Mouse (Mus musculus) retina, postnatal 1 day (tissue): ENCODE results near the gene Brd2.
"Not testable (repeated sequence)": the region's sequence is repeated elsewhere in the genome, so short reads cannot be mapped to it uniquely, and the experiment has no call there.

Experiments
- DNase-seq: peaks from one replicate; pipeline ENCODE4 v3.0.0-alpha.2; 2012

Brd2 gene

GRCm38 (mm10) chr17:34122188-34122984 lies at the start of gene Brd2:
Gene Brd2, minus strand, starts transcription at chr17:34122634.
- peak; percentile 97 for DNase-seq

DNA sequence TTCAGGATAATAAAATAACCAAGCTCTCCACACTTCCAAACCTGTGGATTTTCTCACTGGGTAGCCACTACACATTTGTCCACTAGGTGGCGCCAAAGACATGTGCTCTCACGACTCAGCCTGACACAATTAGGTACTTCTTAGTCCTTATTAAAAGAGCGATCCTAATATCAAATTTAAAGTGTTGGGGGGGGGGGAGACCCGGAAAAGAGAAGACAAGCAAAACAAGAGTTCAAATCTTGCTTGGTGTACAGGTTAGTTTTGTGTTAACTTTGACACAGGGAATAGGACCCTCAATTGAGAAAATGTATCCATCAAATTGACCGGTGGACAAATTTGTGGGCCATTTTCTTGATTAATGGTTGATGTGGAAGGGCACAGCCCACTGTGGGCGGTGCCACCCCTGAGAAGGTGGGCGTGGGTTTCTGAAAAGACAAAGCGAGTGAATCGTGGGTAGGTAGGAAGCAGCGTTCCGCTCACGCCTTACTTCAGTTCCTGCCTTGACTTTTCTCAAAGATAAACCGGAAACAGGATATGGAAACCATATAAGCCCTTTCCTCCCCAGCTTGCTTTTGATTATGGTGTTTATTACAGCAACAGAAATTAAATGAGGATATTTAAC lies 48.6 kb upstream of the Brd2 start:
- DNase-seq = peak; percentile 80

- no peak for DNase-seq
These were observed 48.0 kb upstream of the Brd2 start for GRCm38 (mm10) chr17:34170487-34170876.

- peak; percentile 65 for DNase-seq
These were observed 46.8 kb upstream of the Brd2 start for GRCm38 (mm10) chr17:34169279-34169678.

GRCm38 (mm10) chr17:34165033-34165730 lies 42.7 kb upstream of the Brd2 start:
- no peak for DNase-seq

GRCm38 (mm10) chr17:34164202-34164895 lies 41.9 kb upstream of the Brd2 start:
- no peak for DNase-seq

GRCm38 (mm10) chr17:34155534-34155933 lies 33.1 kb upstream of the Brd2 start:
- no peak for DNase-seq

GRCm38 (mm10) chr17:34152923-34153322 lies 30.5 kb upstream of the Brd2 start, which contains the start of gene H2-DMb1:
Gene H2-DMb1, plus strand, starts transcription at chr17:34153072.
- DNase-seq = peak; percentile 54

GRCm38 (mm10) chr17:34144960-34145371 lies 22.5 kb upstream of the Brd2 start:
- DNase-seq = no peak

GRCm38 (mm10) chr17:34144221-34144620 lies 21.8 kb upstream of the Brd2 start:
- DNase-seq = not testable (repeated sequence)

GRCm38 (mm10) chr17:34143461-34143860 lies 21.0 kb upstream of the Brd2 start:
- no peak for DNase-seq

- DNase-seq = peak; percentile 43
These were observed 20.6 kb upstream of the Brd2 start, which contains the start of gene H2-DMb2 for GRCm38 (mm10) chr17:34143033-34143432. Gene H2-DMb2, plus strand, starts transcription at chr17:34143307.

DNA sequence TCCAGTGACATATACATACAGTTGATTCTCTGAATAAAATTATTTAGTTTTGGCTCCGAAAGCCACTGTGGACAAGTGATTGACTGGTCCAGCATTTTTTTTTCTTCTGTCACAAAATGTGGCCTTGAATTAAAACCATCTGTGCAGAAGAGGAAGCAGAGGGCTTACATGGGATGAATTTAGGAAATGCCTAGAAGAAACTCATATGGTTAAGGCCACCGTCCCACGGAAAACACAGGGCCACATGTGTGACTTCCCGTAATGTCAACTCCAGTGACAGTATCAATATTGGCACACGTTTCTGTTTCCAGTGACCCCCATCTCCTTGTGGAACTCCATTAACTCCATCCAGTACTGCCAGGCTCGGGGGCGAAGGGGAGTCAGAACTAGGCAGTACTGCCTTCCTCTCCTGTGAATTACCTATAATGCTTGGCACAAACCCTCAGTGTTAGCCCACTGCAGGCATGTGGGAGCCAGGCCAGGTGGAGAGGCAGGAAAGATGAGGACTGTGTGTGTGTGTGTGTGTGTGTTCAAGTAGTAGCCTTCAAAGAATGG lies 20.1 kb upstream of the Brd2 start:
- DNase-seq = no peak

DNA sequence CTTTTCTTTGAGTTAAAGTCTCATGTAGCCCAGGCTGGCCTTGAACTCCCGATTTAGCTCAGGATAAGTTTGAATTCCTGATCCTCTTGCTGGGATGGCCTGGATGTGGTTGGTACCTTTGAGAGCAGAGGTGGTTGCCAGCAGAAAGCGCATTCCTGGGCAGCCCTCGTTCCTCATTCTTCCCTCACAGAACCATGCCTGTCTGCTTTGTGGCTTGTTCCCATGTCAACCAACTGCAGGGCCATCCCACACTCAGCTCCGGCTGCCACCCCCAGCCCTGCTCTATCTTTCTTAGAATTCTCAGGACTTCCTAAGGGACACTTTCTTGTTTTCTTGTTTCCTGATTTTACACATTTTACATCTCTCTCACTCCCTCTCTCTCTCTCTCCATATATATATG lies 19.0 kb upstream of the Brd2 start:
- no peak for DNase-seq

DNA sequence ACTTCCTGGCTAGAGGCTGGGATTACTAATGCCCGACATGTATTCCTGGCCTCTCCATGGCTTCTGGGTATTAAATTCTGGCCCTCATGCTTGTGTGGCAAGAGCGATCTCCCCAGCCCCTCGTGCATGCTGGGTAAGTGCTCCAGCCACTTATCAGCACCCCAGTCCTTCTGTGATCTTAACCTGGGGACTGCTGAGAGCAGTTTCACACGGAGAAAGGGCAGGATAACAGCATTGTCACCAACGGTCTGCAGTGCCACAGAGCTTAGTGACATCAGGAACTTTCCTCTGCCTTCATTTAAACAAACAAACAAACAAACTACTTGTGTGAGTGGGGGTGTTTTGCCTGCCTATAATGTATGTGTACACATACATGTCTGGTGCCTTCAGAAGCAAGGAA lies 17.8 kb upstream of the Brd2 start:
- DNase-seq = peak; percentile 19

GRCm38 (mm10) chr17:34139416-34139815 lies 17.0 kb upstream of the Brd2 start:
- DNase-seq = peak; percentile 70

- DNase-seq = no peak
These were observed 16.2 kb upstream of the Brd2 start for GRCm38 (mm10) chr17:34138655-34139054.

- DNase-seq = no peak
These were observed 15.2 kb upstream of the Brd2 start for GRCm38 (mm10) chr17:34137601-34138000.

DNA sequence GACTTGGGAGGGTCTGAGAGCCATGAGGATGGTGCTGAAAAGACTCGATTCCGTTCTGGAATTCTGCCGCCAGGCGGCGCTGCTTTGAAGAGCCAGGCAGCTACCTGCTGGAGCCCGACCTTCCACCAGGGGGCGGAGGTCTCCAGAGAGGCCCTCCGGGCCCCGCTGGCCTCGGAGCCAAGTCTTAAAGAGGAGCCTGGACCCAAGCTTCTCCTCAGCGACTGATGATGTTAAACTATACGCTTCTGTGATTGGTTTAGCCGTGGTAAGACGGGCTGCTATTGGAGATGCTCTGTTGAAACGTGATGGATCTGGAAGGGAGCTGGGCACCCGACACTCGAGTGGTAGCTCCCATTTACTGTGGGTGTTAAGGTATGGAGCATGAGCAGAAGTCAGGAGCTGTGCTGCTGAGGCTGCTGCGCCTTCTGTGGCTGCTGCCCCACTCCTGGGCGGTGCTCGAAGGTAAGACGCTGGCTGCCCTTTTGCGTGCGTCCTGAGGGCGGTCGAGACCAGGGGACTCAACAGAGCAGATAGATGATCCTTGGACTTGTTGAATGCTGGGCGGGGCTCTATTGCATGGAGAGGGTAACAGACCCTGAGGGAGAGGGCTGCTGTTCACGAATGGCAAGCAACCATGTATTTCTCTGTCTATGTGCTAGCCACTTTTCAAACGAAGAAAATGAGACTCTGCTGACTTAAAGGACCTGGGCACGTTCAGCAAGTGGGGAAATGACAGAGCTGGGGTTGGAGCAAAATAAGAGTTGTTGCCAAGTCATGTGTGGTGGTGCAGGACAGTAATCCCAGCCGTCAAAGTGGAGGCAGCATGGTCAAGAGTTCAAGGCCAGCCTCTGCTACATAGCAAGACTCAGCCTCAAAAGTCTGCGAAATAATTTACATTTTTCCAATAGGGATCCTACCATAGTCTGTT lies 13.1 kb upstream of the Brd2 start:
- DNase-seq = peak; percentile 98

GRCm38 (mm10) chr17:34134451-34134850 lies 12.0 kb upstream of the Brd2 start:
- no peak for DNase-seq

GRCm38 (mm10) chr17:34133289-34133688 lies 10.9 kb upstream of the Brd2 start:
- DNase-seq = peak; percentile 30

DNA sequence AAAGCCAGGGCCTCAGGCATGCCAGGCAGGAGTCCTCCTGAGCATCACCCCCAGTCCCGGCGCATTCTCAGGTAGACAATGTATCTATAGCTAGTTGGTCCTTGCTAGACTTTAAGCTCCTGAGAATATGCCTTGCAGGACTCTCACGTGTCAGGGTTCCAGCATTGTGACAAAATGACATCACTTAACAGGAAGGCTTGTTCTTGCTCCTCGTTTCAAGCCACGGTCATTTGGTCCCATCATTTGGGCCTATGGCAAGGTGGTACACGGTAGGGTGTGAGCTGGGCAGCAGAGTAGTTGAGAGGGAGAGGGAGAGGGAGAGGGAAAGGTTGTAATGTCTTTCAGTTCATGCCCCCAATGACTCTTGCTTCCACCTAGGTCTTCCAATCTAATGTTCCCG lies 9.5 kb upstream of the Brd2 start:
- no peak for DNase-seq
